ENCODE assay signal across 25 mouse cellular contexts in genomic region chr13:51360441-51360962, GRCm38 (mm10).
"Had no signal": no experiment of that assay in that cellular context is flagged by ENCODE, and none has a peak within 500 bp of the region (broad histone marks: within the 10 kb centered on the region; RNA-seq: fewer than 3 reads in every experiment).

No protein-coding gene starts in this region.

- ATAC-seq: hindbrain, postnatal 0 days; intestine, embryonic 16.5 days had no signal

- H3K4me1 ChIP-seq: hindbrain, embryonic 15.5 days; liver, embryonic 13.5 days had no signal

- H3K27me3 ChIP-seq: heart, embryonic 12.5 days; hindbrain, embryonic 13.5 days; hindbrain, embryonic 15.5 days; kidney, embryonic 15.5 days; limb, embryonic 12.5 days; liver, embryonic 13.5 days had no signal

- H3K4me3 ChIP-seq: heart, embryonic 10.5 days; heart, embryonic 12.5 days; hindbrain, embryonic 13.5 days; hindbrain, embryonic 15.5 days; kidney, embryonic 15.5 days; left cerebral cortex, adult 2 months; limb, embryonic 12.5 days; liver, embryonic 13.5 days had no signal

- DNase-seq: gastrocnemius, postnatal 14 days; gastrocnemius, postnatal 36 days; heart, adult 18-20 months; heart, postnatal 10 days; heart, postnatal 4 days; kidney, adult 11 months; kidney, adult 2 months; kidney, adult 9 months; kidney, postnatal 14 days; kidney, postnatal 36 days; layer of hippocampus, adult 9-11 months; layer of hippocampus, postnatal 36 days; liver; liver, embryonic 13.5 days had no signal

- H3K9ac ChIP-seq: heart, embryonic 12.5 days; hindbrain, embryonic 13.5 days; hindbrain, embryonic 15.5 days; kidney, embryonic 15.5 days; limb, embryonic 12.5 days; liver, embryonic 13.5 days had no signal

- H3K9me3 ChIP-seq: heart, embryonic 10.5 days; heart, embryonic 12.5 days; hindbrain, embryonic 13.5 days; hindbrain, embryonic 15.5 days; kidney, embryonic 15.5 days; limb, embryonic 12.5 days; liver, embryonic 13.5 days had no signal

- H3K36me3 ChIP-seq: heart, embryonic 10.5 days; heart, embryonic 12.5 days; hindbrain, embryonic 13.5 days; hindbrain, embryonic 15.5 days; kidney, embryonic 15.5 days; limb, embryonic 12.5 days; liver, embryonic 13.5 days had no signal

- H3K27ac ChIP-seq: heart, embryonic 10.5 days; hindbrain, embryonic 13.5 days; hindbrain, embryonic 15.5 days; hindbrain, postnatal 0 days; kidney, embryonic 15.5 days; kidney, postnatal 0 days; left cerebral cortex, adult 2 months; limb, embryonic 12.5 days; liver, embryonic 13.5 days had no signal

- H3K4me2 ChIP-seq: heart, embryonic 12.5 days; hindbrain, embryonic 13.5 days; hindbrain, embryonic 15.5 days; kidney, embryonic 15.5 days; limb, embryonic 12.5 days; liver, embryonic 11.5 days; liver, embryonic 13.5 days had no signal
